Mouse (Mus musculus) heart, embryonic 15.5 days (tissue): Measurements from ENCODE around the gene Fbxw18. TPM values are rescaled to one million over a fixed set of nuclear protein-coding genes. Genes with fewer than 3 reads are reported as not detected.
"Not testable (repeated sequence)": the region's sequence is repeated elsewhere in the genome, so short reads cannot be mapped to it uniquely, and the experiment has no call there.

Source experiments
- ATAC-seq: fragments of 200-750 bp; cut with Nextera tagmentation; replicated peaks from 2 replicates; pipeline ENCODE4 v1.8.0; 2017; ENCODE audit warnings: low read depth, moderate TSS enrichment; ENCODE audit not compliant: insufficient number of reproducible peaks, insufficient read depth, low FRiP score
- H3K27ac ChIP-seq: fragments of 300-500 bp; sonication (generic); 2 replicates; pipeline ENCODE4 v1.5.1; 2015; ENCODE audit warnings: mild to moderate bottlenecking, inconsistent platforms
- H3K27me3 ChIP-seq: fragments of 300-500 bp; sonication (generic); 2 replicates; pipeline ENCODE4 v1.6.1; 2015; ENCODE audit warnings: inconsistent platforms
- H3K36me3 ChIP-seq: fragments of 300-500 bp; sonication (generic); 2 replicates; pipeline ENCODE4 v1.6.1; 2015; ENCODE audit warnings: mild to moderate bottlenecking, inconsistent platforms
- H3K4me1 ChIP-seq: fragments of 300-500 bp; sonication (generic); replicated peaks from 2 replicates; pipeline ENCODE4 v1.6.1; 2015; ENCODE audit warnings: inconsistent platforms
- H3K4me2 ChIP-seq: fragments of 300-500 bp; sonication (generic); 2 replicates; pipeline ENCODE4 v1.6.1; 2015; ENCODE audit warnings: inconsistent platforms, mild to moderate bottlenecking, moderate library complexity
- H3K4me3 ChIP-seq: fragments of 300-500 bp; sonication (generic); 2 replicates; pipeline ENCODE4 v1.5.1; 2015; ENCODE audit warnings: mild to moderate bottlenecking, inconsistent platforms
- H3K9ac ChIP-seq: fragments of 300-500 bp; sonication (generic); 2 replicates; pipeline ENCODE4 v1.6.1; 2015; ENCODE audit warnings: mild to moderate bottlenecking, inconsistent platforms
- H3K9me3 ChIP-seq: fragments of 300-500 bp; sonication (generic); replicated peaks from 2 replicates; pipeline ENCODE4 v1.6.1; 2016; ENCODE audit warnings: inconsistent platforms
- WGBS: fragments of 180-500 bp; shearing (Covaris S2); methylation state at CpG from one replicate; pipeline ENCODE4 v1.1.7; 2015; ENCODE audit warnings: mixed read lengths; 5-methylcytosine and 5-hydroxymethylcytosine counted together
- polyA plus RNA-seq: library from polyadenylated mRNA; unstranded; fragments of >200 nt; fragmentation: Nextera tagmentation; extraction: Ambion mirVana; gene quantifications from 2 replicates; pipeline ENCODE4 v1.2.1, GENCODE M21; 2015

The Fbxw18 gene
- not detected in 2 replicates for polyA plus RNA-seq

- H3K4me1 ChIP-seq, H3K9ac ChIP-seq, H3K9me3 ChIP-seq, H3K4me2 ChIP-seq, H3K36me3 ChIP-seq, H3K27ac ChIP-seq, H3K4me3 ChIP-seq, ATAC-seq, H3K27me3 ChIP-seq: not testable (repeated sequence)
- WGBS, result 69% methylated on average over 4 of the region's 4 CpGs
Observed at GRCm38 (mm10) chr9:109702600-109702999, at the start of gene Fbxw18. Gene Fbxw18, minus strand, starts transcription at chr9:109702700.

GRCm38 (mm10) chr9:109745989-109746388, 43.5 kb upstream of the Fbxw18 start, which contains the start of gene Fbxw26:
Gene Fbxw26, minus strand, starts transcription at chr9:109746089.
- H3K9me3 ChIP-seq, result not testable (repeated sequence)
- 69% methylated on average over 3 of the region's 3 CpGs for WGBS

GRCm38 (mm10) chr9:109685299-109685698, 17.2 kb downstream of the Fbxw18 start:
- no peaks in the 10 kb centered on the region for H3K27me3 ChIP-seq
- H3K9ac ChIP-seq, result no peak overlapping the region
- WGBS, result 14% methylated on average over 1 of the region's 1 CpGs
- H3K4me3 ChIP-seq, result no peak overlapping the region
- no peaks in the 10 kb centered on the region for H3K4me1 ChIP-seq
- H3K4me2 ChIP-seq, result no peak overlapping the region
- no peaks in the 10 kb centered on the region for H3K36me3 ChIP-seq
- no peak overlapping the region for H3K27ac ChIP-seq
- ATAC-seq, result no peak
- no peaks in the 10 kb centered on the region for H3K9me3 ChIP-seq

More at GRCm38 (mm10) chr9:109745989-109746388, 43.5 kb upstream of the Fbxw18 start, which contains the start of gene Fbxw26:
- H3K27ac ChIP-seq, H3K9ac ChIP-seq, H3K36me3 ChIP-seq, H3K4me3 ChIP-seq, ATAC-seq, H3K4me1 ChIP-seq, H3K4me2 ChIP-seq, H3K27me3 ChIP-seq: not testable (repeated sequence)

- not testable (repeated sequence) for H3K9ac ChIP-seq, ATAC-seq, H3K4me2 ChIP-seq, H3K27ac ChIP-seq, H3K9me3 ChIP-seq, H3K36me3 ChIP-seq, H3K4me1 ChIP-seq, H3K27me3 ChIP-seq, H3K4me3 ChIP-seq
- WGBS, result 57% methylated on average over 2 of the region's 2 CpGs
Observed at GRCm38 (mm10) chr9:109664552-109664951, 37.9 kb downstream of the Fbxw18 start, which contains the start of gene Fbxw25. Gene Fbxw25, minus strand, starts transcription at chr9:109664652.

Other genes starting within 250 kb of the Fbxw18 start
- not detected in 2 replicates for gene Fbxw19, start 206.8 kb downstream of the Fbxw18 start, polyA plus RNA-seq
- gene Fbxw15, start 134.4 kb downstream of the Fbxw18 start, polyA plus RNA-seq, result not detected in 2 replicates
- gene Fbxw24, start 76.6 kb downstream of the Fbxw18 start, polyA plus RNA-seq, result not detected in 2 replicates
- not detected in 2 replicates for gene Fbxw25, start 38.0 kb downstream of the Fbxw18 start, polyA plus RNA-seq
- not detected in 2 replicates for gene Fbxw26, start 43.4 kb upstream of the Fbxw18 start, polyA plus RNA-seq
- gene Fbxw27, start 88.0 kb upstream of the Fbxw18 start, polyA plus RNA-seq, result not detected in 2 replicates
- gene Spink8, start 109.6 kb upstream of the Fbxw18 start, polyA plus RNA-seq, result 1.4 TPM in 1 of 2 replicates, not detected in the other
- gene Nme6, start 130.0 kb upstream of the Fbxw18 start, polyA plus RNA-seq, result 47.5 and 54.3 TPM in 2 replicates
- 2.0 and 3.7 TPM in 2 replicates for gene Camp, start 146.9 kb upstream of the Fbxw18 start, polyA plus RNA-seq
- 12.0 and 17.9 TPM in 2 replicates for gene Cdc25a, start 172.9 kb upstream of the Fbxw18 start, polyA plus RNA-seq
- 77.6 and 88.1 TPM in 2 replicates for gene Map4, start 228.8 kb upstream of the Fbxw18 start, polyA plus RNA-seq